Mouse (Mus musculus): ENCODE results near the gene Eif4e2. TPM values are rescaled to one million over a fixed set of nuclear protein-coding genes. Genes with fewer than 3 reads are reported as not detected.

Gene Eif4e2
- polyA plus RNA-seq, 1 experiment: 221 TPM

GRCm38 (mm10) chr1:87171312-87171711 is 42.4 kb upstream of the Eif4e2 start:
- H3K4me3 ChIP-seq: no peak overlapping the region
- TF ChIP-seq E2F4 (IDR thresholded peaks at IDR 0.05; ENCODE audit: insufficient read depth) (no peak), POLR2A (IDR thresholded peaks at IDR 0.05; ENCODE audit: insufficient read length, low read depth) (no peak), MYOD1 (IDR thresholded peaks at IDR 0.05; ENCODE audit: control insufficient read depth in 1 of 3, insufficient read length in 2 of 3, low read depth in 2 of 3) (no peak), TCF12 (IDR thresholded peaks at IDR 0.05; ENCODE audit: insufficient read depth, poor library complexity, severe bottlenecking) (no peak)
- peaks cover 13% of the 10 kb centered on the region for H3K27me3 ChIP-seq (ENCODE audit: control insufficient read depth, insufficient read depth, insufficient read length)
- no peaks in the 10 kb centered on the region for H3K36me3 ChIP-seq (ENCODE audit: control insufficient read depth, insufficient read depth)
- H3K4me2 ChIP-seq (ENCODE audit: low read depth): no peak overlapping the region
- H3ac ChIP-seq (ENCODE audit: control insufficient read depth, insufficient read length): no peak overlapping the region
- no peaks in the 10 kb centered on the region for H3K79me2 ChIP-seq (ENCODE audit: control insufficient read depth, insufficient read depth)

- Histone ChIP-seq H3K4me3 (no peak overlapping the region), H3K79me2 (ENCODE audit: control insufficient read depth, insufficient read depth) (no peaks in the 10 kb centered on the region), H3ac (ENCODE audit: control insufficient read depth, insufficient read length) (no peak overlapping the region), H3K27me3 (ENCODE audit: control insufficient read depth, insufficient read depth, insufficient read length) (peaks cover 6% of the 10 kb centered on the region), H3K4me2 (ENCODE audit: low read depth) (no peak overlapping the region), H3K36me3 (ENCODE audit: control insufficient read depth, insufficient read depth) (no peaks in the 10 kb centered on the region)
- TF ChIP-seq POLR2A (IDR thresholded peaks at IDR 0.05; ENCODE audit: insufficient read length, low read depth): no peak
- no peak for TF ChIP-seq MYOD1 (IDR thresholded peaks at IDR 0.05; ENCODE audit: control insufficient read depth in 1 of 3, insufficient read length in 2 of 3, low read depth in 2 of 3)
- TF ChIP-seq CEBPB (IDR thresholded peaks at IDR 0.05; ENCODE audit: insufficient read depth, poor library complexity, severe bottlenecking): no peak
- TF ChIP-seq POLR2AphosphoS2 (IDR thresholded peaks at IDR 0.05; ENCODE audit: insufficient read length, low read depth): no peak
- no peak for TF ChIP-seq E2F4 (IDR thresholded peaks at IDR 0.05; ENCODE audit: insufficient read depth)
- no peak for TF ChIP-seq MAX (IDR thresholded peaks at IDR 0.05; ENCODE audit: low read depth)
- TF ChIP-seq MYOG (IDR thresholded peaks at IDR 0.05; ENCODE audit: control insufficient read depth in 1 of 3, insufficient read depth in 1 of 3, insufficient read length in 2 of 3, low read depth in 2 of 3): no peak
- TF ChIP-seq REST (IDR thresholded peaks at IDR 0.05; ENCODE audit: insufficient read depth, insufficient read length): no peak
- no peak for TF ChIP-seq SRF (IDR thresholded peaks at IDR 0.05; ENCODE audit: control insufficient read depth, insufficient read length, low read depth)
- no peak for TF ChIP-seq TCF12 (IDR thresholded peaks at IDR 0.05; ENCODE audit: insufficient read depth, poor library complexity, severe bottlenecking)
- no peak for TF ChIP-seq TCF3 (IDR thresholded peaks at IDR 0.05; ENCODE audit: insufficient read length, low read depth)
- TF ChIP-seq USF1 (IDR thresholded peaks at IDR 0.05; ENCODE audit: low read depth): no peak
These were observed 41.4 kb upstream of the Eif4e2 start for GRCm38 (mm10) chr1:87172316-87172715.

DNA sequence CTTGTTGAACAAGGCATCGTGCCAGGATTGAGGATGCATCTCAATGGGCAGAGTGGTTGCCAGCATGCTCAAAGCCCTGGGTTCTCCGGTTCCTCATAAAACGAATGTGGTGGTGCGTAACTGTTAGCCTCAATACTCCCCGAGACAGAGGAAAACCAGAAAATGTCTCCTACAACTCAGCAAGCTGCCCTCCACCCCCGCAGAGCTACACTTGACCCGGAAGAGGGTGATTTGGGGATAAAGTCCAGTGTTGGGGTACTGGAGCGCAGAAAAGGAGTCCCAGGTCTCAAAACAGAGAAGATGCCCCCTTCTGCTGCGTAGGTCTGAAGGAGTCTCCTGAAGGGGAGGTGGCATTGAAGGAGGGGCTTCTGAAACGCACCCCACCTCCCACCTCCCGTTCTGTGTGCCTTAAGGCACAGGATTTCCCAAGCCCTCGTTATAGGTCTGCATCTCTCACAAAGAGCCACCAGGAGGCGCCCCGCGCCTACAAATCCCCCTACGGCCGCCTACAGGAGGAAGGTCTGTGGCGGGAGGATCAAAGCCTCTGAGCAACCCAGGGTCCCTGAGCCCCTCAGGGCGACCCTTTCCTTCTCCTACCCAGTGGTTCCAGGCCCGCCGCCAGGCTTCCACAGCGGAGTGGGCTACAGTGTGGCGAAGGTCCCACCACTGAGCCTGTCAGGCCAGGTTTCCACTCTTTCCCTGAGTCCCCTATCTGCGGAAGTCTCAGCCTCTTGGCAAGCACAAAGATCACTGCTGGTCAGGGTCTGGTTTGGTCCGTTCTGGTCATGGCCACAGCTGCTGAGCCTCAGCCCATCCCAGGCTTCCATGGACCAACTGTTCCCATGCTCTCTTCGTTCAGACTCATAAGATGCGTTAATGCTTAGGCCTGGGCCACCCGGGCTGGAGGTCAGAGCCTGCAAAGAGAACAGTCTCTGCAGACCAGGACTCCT is 39.4 kb upstream of the Eif4e2 start:
- Histone ChIP-seq H3K4me3 (no peak overlapping the region), H3K36me3 (ENCODE audit: control insufficient read depth, insufficient read depth) (no peaks in the 10 kb centered on the region), H3K79me2 (ENCODE audit: control insufficient read depth, insufficient read depth) (no peaks in the 10 kb centered on the region), H3K27me3 (ENCODE audit: control insufficient read depth, insufficient read depth, insufficient read length) (no peaks in the 10 kb centered on the region), H3K4me2 (ENCODE audit: low read depth) (no peak overlapping the region), H3ac (ENCODE audit: control insufficient read depth, insufficient read length) (no peak overlapping the region)
- TF ChIP-seq POLR2AphosphoS2 (IDR thresholded peaks at IDR 0.05; ENCODE audit: insufficient read length, low read depth) (no peak), POLR2A (IDR thresholded peaks at IDR 0.05; ENCODE audit: insufficient read length, low read depth) (no peak), MAX (IDR thresholded peaks at IDR 0.05; ENCODE audit: low read depth) (no peak), TCF3 (IDR thresholded peaks at IDR 0.05; ENCODE audit: insufficient read length, low read depth) (no peak), E2F4 (IDR thresholded peaks at IDR 0.05; ENCODE audit: insufficient read depth) (peak; percentile 18), MYOG (IDR thresholded peaks at IDR 0.05; ENCODE audit: control insufficient read depth in 1 of 3, insufficient read depth in 1 of 3, insufficient read length in 2 of 3, low read depth in 2 of 3) (peak in 1 of 3 experiments; percentile 4), TCF12 (IDR thresholded peaks at IDR 0.05; ENCODE audit: insufficient read depth, poor library complexity, severe bottlenecking) (no peak)

DNA sequence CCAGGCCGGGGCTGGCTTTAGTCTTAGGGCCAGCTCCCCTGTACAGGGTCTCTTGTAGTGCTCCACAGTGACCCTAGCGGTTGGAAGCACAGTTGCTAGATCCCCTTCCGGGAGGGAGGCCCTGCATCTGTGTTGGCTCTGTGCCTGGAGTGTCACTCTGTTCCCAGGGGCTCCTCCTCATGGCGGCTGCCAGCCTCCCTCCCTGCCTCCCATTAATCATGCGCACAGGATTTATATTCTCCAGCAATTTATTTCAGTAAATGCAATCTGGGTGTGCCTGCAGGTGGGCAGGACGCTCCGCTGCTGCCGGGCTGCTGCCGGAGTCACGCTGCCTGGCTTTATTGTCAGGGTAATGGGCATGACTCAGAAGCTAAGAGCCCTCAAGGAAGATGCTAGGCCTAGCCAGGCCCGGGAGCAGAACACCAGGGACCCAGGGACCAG is 37.8 kb upstream of the Eif4e2 start:
- H3K36me3 ChIP-seq (ENCODE audit: control insufficient read depth, insufficient read depth): no peaks in the 10 kb centered on the region
- H3K4me2 ChIP-seq (ENCODE audit: low read depth): peak overlapping the region; percentile 59
- TF ChIP-seq POLR2A (IDR thresholded peaks at IDR 0.05; ENCODE audit: insufficient read length, low read depth) (peak; percentile 18), MYOG (IDR thresholded peaks at IDR 0.05; ENCODE audit: control insufficient read depth in 1 of 3, insufficient read depth in 1 of 3, insufficient read length in 2 of 3, low read depth in 2 of 3) (peak in 1 of 3 experiments; percentile 41), E2F4 (IDR thresholded peaks at IDR 0.05; ENCODE audit: insufficient read depth) (no peak), MYOD1 (IDR thresholded peaks at IDR 0.05; ENCODE audit: control insufficient read depth in 1 of 3, insufficient read length in 2 of 3, low read depth in 2 of 3) (peak in 1 of 3 experiments; percentile 51), REST (IDR thresholded peaks at IDR 0.05; ENCODE audit: insufficient read depth, insufficient read length) (no peak)
- no peak overlapping the region for H3ac ChIP-seq (ENCODE audit: control insufficient read depth, insufficient read length)
- no peaks in the 10 kb centered on the region for H3K27me3 ChIP-seq (ENCODE audit: control insufficient read depth, insufficient read depth, insufficient read length)
- no peak overlapping the region for H3K4me3 ChIP-seq
- no peaks in the 10 kb centered on the region for H3K79me2 ChIP-seq (ENCODE audit: control insufficient read depth, insufficient read depth)

GRCm38 (mm10) chr1:87180896-87181295 is 32.8 kb upstream of the Eif4e2 start:
- H3ac ChIP-seq (ENCODE audit: control insufficient read depth, insufficient read length): no peak overlapping the region
- TF ChIP-seq MAX (IDR thresholded peaks at IDR 0.05; ENCODE audit: low read depth) (no peak), POLR2A (IDR thresholded peaks at IDR 0.05; ENCODE audit: insufficient read length, low read depth) (peak; percentile 11), REST (IDR thresholded peaks at IDR 0.05; ENCODE audit: insufficient read depth, insufficient read length) (no peak), CEBPB (IDR thresholded peaks at IDR 0.05; ENCODE audit: insufficient read depth, poor library complexity, severe bottlenecking) (peak; percentile 85), USF1 (IDR thresholded peaks at IDR 0.05; ENCODE audit: low read depth) (no peak), MYOD1 (IDR thresholded peaks at IDR 0.05; ENCODE audit: control insufficient read depth in 1 of 3, insufficient read length in 2 of 3, low read depth in 2 of 3) (peak in 1 of 3 experiments; percentile 40)
- H3K27me3 ChIP-seq (ENCODE audit: control insufficient read depth, insufficient read depth, insufficient read length): no peaks in the 10 kb centered on the region
- H3K4me2 ChIP-seq (ENCODE audit: low read depth): peak overlapping the region; percentile 59
- no peaks in the 10 kb centered on the region for H3K79me2 ChIP-seq (ENCODE audit: control insufficient read depth, insufficient read depth)
- no peaks in the 10 kb centered on the region for H3K36me3 ChIP-seq (ENCODE audit: control insufficient read depth, insufficient read depth)
- no peak overlapping the region for H3K4me3 ChIP-seq
